In the genomic region with DNA sequence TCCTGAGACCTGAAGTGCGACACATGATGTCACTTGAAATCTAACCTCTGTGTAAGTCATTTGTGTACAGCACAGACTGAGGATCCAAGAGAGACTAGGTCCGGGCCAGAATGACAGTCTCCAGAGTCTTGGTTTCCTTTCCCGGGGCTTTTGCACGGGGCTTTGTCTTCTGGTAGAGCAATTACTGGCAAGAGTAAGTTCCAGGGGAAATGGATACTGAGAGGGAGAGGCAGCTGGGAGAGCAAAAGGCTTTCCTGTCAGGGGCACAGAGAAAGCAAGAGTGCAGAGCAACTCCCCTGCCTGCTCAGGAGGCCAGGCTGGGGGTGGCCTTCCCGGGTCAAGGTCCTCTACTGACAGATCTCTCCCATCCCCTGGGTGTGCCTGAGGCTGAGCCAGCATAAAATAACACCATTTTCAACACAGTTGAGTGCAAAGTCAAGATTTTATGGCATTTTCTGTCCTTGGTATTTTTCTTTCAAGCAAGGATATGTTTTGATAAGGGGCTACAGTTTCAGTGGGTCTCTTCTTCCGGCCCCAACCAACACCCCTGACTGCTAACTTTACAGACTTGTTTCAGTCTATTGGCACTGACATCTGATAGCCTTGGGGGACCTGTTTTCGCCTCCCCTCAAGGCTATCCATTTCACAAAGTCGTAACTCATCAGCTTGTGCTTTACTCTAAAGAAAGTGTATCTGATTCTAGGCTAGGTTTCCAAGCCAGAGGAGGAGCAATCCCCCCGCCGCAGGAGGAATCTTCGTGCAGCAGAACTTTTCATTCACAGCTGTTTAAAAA, we compare ENCODE assay signal across 10 mouse cellular contexts. TPM values are rescaled to one million over a fixed set of nuclear protein-coding genes. Genes with fewer than 3 reads are reported as not detected.
DNase-seq lines count a peak whose midpoint lies in the region; ATAC-seq and TF ChIP-seq lines count a peak whose summit lies in the region.
"Had no signal": no experiment of that assay in that cellular context is flagged by ENCODE, and none has a peak within 500 bp of the region (broad histone marks: within the 10 kb centered on the region; RNA-seq: fewer than 3 reads in every experiment).

No protein-coding gene starts in this region.

- no peaks in the 10 kb centered on the region for H3K36me3 ChIP-seq in stomach, embryonic 14.5 days (ENCODE audit: control insufficient read depth, insufficient read depth, low read length)
- no peaks in the 10 kb centered on the region for H3K36me3 ChIP-seq in stomach, postnatal 0 days (ENCODE audit: control insufficient read depth, insufficient read depth, low read length)
- H3K36me3 ChIP-seq: forebrain, embryonic 12.5 days had no signal

- H3K4me2 ChIP-seq in stomach, embryonic 14.5 days (replicated peaks; ENCODE audit: low read depth, low read length) = no peak overlapping the region
- no peak overlapping the region for H3K4me2 ChIP-seq in stomach, postnatal 0 days (replicated peaks; ENCODE audit: low read depth)
- H3K4me2 ChIP-seq: forebrain, embryonic 12.5 days had no signal

- H3K9me3 ChIP-seq in stomach, embryonic 14.5 days (ENCODE audit: control insufficient read depth, low read depth, low read length) = no peaks in the 10 kb centered on the region
- no peaks in the 10 kb centered on the region for H3K9me3 ChIP-seq in stomach, postnatal 0 days (ENCODE audit: control insufficient read depth, low read length)
- H3K9me3 ChIP-seq: forebrain, embryonic 12.5 days had no signal

- intact Hi-C loops in left cerebral cortex, postnatal 10 days (cut with DNase I) = no loop called here

- H3K27ac ChIP-seq in stomach, embryonic 14.5 days (ENCODE audit: low read length) = peak overlapping the region; percentile 28
- H3K27ac ChIP-seq in stomach, postnatal 0 days (replicated peaks) = no peak overlapping the region
- H3K27ac ChIP-seq: forebrain, embryonic 12.5 days; left cerebral cortex, adult 2 months had no signal

- DNase-seq in gastrocnemius, adult 18-20 months (ENCODE audit: low spot score) = peak; percentile 34
- no peak for DNase-seq in gastrocnemius, postnatal 10 days
- DNase-seq in stomach, postnatal 0 days (ENCODE audit: low spot score) = no peak
- peak; percentile 49 for DNase-seq in kidney, postnatal 14 days
- DNase-seq in B cell, adult 2 months = no peak
- DNase-seq in urinary bladder, adult 2 months (ENCODE audit: low spot score) = no peak
- DNase-seq in left cerebral cortex, postnatal 10 days (ENCODE audit: extremely low spot score in 1 of 2, low spot score in 2 of 2) = no peak

- no peaks in the 10 kb centered on the region for H3K27me3 ChIP-seq in stomach, embryonic 14.5 days (ENCODE audit: control insufficient read depth, insufficient read depth, low read length)
- no peaks in the 10 kb centered on the region for H3K27me3 ChIP-seq in stomach, postnatal 0 days (ENCODE audit: control insufficient read depth, insufficient read depth, low read length)
- H3K27me3 ChIP-seq: forebrain, embryonic 12.5 days had no signal

- ATAC-seq in stomach, embryonic 14.5 days (ENCODE audit: insufficient number of reproducible peaks, insufficient read depth, low FRiP score, low read depth) = no peak
- no peak for ATAC-seq in stomach, postnatal 0 days (ENCODE audit: low FRiP score, low TSS enrichment)

- TF ChIP-seq CTCF in stomach, postnatal 0 days (IDR thresholded peaks at IDR 0.05; ENCODE audit: low read depth) = no peak

- 48% methylated on average over 11 of the region's 11 CpGs for WGBS in stomach, embryonic 14.5 days
- 52% methylated on average over 11 of the region's 11 CpGs for whole genome bisulfite sequencing in stomach, postnatal 0 days

- no peak for TF ChIP-seq EP300 in stomach, postnatal 0 days (optimal IDR thresholded peaks at IDR 0.05)

- no peak overlapping the region for H3K4me3 ChIP-seq in stomach, embryonic 14.5 days (ENCODE audit: low read depth, low read length)
- no peak overlapping the region for H3K4me3 ChIP-seq in stomach, postnatal 0 days (ENCODE audit: low read depth, low read length)
- H3K4me3 ChIP-seq: forebrain, embryonic 12.5 days; left cerebral cortex, adult 2 months had no signal

- peaks cover 9% of the 10 kb centered on the region; the same call in 1 of the 2 replicates for H3K4me1 ChIP-seq in stomach, embryonic 14.5 days (ENCODE audit: control insufficient read depth, insufficient read depth, low read length)
- H3K4me1 ChIP-seq in stomach, postnatal 0 days (replicated peaks; ENCODE audit: control insufficient read depth, insufficient read depth) = no peaks in the 10 kb centered on the region

- H3K9ac ChIP-seq in stomach, embryonic 14.5 days (replicated peaks; ENCODE audit: low read depth, low read length) = no peak overlapping the region
- no peak overlapping the region for H3K9ac ChIP-seq in stomach, postnatal 0 days (ENCODE audit: low read length)
- H3K9ac ChIP-seq: forebrain, embryonic 12.5 days had no signal

RNA-seq across cellular contexts. Expression of a gene that starts 21.5 kb away (rescaled TPM):
- under 1 TPM; 0.30 to 0.97 TPM for total RNA-seq in gastrocnemius, adult 18-20 months (2021)
- 1 to 10 TPM in 1 of 2 experiments, under 1 TPM in 1; 0.85 to 2.6 TPM for total RNA-seq in gastrocnemius, postnatal 10 days (2021)
- 3.7 and 4.3 TPM in 2 replicates for polyA plus RNA-seq in stomach, embryonic 14.5 days (2014; fragmentation: Nextera tagmentation; extraction: Ambion mirVana)
- 1.7 and 2.2 TPM in 2 replicates for polyA plus RNA-seq in stomach, postnatal 0 days (2015; fragmentation: Nextera tagmentation; extraction: Ambion mirVana)
- 5.9 and 6.6 TPM in 2 replicates for polyA plus RNA-seq in urinary bladder, adult 2 months (2012; rRNA removed)
- total RNA-seq in left cerebral cortex, postnatal 10 days (2021) = under 1 TPM; 0.36 to 0.53 TPM

Comparison
In these comparisons a context has a peak if more than half of its experiments do, and no peak if none do; other contexts are left out.
1. DNase-seq: peak in gastrocnemius, adult 18-20 months (single experiment) and kidney, postnatal 14 days (single experiment); none in gastrocnemius, postnatal 10 days (single experiment), stomach, postnatal 0 days (single experiment), B cell, adult 2 months (0 of 2), urinary bladder, adult 2 months (single experiment) and left cerebral cortex, postnatal 10 days (0 of 2).